Mouse (Mus musculus): ENCODE results near the gene Arvcf. TPM values are rescaled to one million over a fixed set of nuclear protein-coding genes. Genes with fewer than 3 reads are reported as not detected.

Gene Arvcf
- 2.8 TPM for polyA plus RNA-seq (2017; shearing (Covaris generic))

DNA sequence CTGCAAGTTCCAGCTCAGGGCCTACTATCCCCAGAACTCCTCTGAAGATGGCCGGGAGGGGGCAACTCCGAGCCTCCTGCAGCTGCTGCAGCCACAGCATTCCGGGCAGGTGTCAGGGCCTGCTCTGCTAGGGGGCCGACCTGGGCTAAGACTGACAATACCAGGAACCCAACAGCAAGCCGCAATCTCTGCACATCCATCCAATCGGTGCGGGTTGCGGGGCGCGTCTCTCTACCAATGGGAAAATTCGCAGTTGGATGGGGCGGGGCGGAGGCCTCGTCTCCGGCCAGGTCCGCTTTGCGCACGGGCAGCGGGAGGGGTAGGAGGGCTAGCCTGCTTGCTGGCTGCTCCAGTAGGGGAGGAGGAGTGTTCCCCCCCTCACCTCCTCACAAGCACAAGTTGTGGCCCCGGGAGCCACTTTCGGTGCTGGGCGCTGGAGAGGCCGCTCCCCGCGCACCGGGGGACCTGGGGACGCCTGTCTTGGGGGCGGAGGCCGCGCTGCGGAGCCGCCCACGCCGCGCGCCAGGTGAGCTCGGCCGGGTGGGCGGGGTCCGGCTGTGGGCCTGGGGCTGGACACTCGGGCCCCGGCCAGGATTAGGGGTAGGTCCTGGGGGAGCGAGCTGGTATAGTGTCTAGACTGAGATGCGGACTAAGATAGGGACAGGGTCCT, at the start of gene Arvcf, which contains the start of gene Tango2:
Arvcf (plus strand) TSS at position 252 of the 670 bp plus-strand sequence.
Tango2 (minus strand) TSS at position 173 of the 670 bp plus-strand sequence.

DNA sequence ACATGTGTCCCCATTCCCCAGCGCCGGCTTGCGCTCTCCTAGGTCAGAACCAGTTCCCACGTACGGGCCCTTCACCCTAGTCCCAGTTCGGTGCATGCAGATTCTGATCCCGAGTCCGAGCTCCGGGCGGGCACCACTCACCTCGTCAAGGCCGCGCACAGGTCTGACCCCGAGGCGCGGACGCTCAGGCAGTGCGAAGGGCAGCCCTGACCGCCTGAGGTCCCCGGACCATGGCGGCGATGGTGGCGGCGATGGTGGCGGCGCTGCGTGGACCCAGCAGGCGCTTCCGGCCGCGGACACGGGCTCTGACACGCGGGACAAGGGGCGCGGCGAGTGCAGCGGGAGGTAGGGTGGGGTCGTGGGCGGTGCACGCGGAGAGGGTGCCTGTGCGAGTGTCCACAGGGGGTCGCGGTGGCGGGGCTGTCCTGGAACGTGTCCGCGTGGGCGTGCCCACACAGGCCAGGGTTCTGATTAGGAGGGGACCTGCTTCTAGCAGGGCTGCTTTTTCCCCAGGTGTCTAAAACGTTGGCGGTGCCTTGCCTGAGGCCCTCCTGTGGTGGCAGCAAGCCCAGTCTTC, 78.3 kb downstream of the Arvcf start, which contains the start of gene Txnrd2:
Txnrd2 (plus strand) TSS at position 170 of the 577 bp plus-strand sequence.

DNA sequence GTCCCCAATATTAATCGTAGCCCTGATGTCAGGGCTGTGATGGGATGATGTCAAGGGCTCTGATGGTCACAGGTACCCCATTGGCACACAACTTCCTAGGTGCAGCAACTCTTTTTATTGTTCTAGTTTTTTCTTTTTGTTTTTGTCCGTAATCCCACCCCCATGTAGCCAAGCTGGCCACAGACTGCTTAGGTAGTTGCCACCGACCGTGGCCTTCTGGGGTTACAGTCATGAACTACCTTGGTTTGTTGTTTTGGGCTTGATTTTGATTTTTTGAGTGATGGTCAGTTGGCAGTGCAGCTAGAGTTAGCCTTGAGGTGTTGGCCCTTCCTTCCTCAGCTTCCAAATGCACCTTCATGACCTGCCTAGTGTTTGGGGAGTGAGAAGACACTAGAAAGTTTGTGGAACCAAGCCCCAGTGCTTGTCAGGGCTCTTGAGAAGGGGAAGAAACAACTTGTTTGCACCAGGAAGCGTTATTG, 78.9 kb downstream of the Arvcf start, which contains the start of gene Comt:
Comt (minus strand) TSS at position 51 of the 479 bp plus-strand sequence.

Other genes with a start within 250 kb of the Arvcf start
- not detected for gene Rtn4r, start 220.5 kb upstream of the Arvcf start, polyA plus RNA-seq (2017; shearing (Covaris generic))
- gene Ccdc188, start 130.3 kb upstream of the Arvcf start, polyA plus RNA-seq (2017; shearing (Covaris generic)), result not detected
- 9.2 TPM for gene Zdhhc8, start 113.0 kb upstream of the Arvcf start, polyA plus RNA-seq (2017; shearing (Covaris generic))
- gene Trmt2a, start 99.5 kb upstream of the Arvcf start, polyA plus RNA-seq (2017; shearing (Covaris generic)), result 88.0 TPM
- gene Ranbp1, start 99.5 kb upstream of the Arvcf start, polyA plus RNA-seq (2017; shearing (Covaris generic)), result 155 TPM
- gene Gm49776, start 89.9 kb upstream of the Arvcf start, polyA plus RNA-seq (2017; shearing (Covaris generic)), result not detected
- 8.3 TPM for gene Dgcr8, start 58.9 kb upstream of the Arvcf start, polyA plus RNA-seq (2017; shearing (Covaris generic))
- gene Tango2, start 79 bp upstream of the Arvcf start, polyA plus RNA-seq (2017; shearing (Covaris generic)), result 29.2 TPM
- gene Txnrd2, start 78.2 kb downstream of the Arvcf start, polyA plus RNA-seq (2017; shearing (Covaris generic)), result 25.2 TPM
- 22.3 TPM for gene Comt, start 78.7 kb downstream of the Arvcf start, polyA plus RNA-seq (2017; shearing (Covaris generic))
- gene Gnb1l, start 150.5 kb downstream of the Arvcf start, polyA plus RNA-seq (2017; shearing (Covaris generic)), result 12.2 TPM
- gene Rtl10, start 150.7 kb downstream of the Arvcf start, polyA plus RNA-seq (2017; shearing (Covaris generic)), result not detected
- gene Tbx1, start 242.5 kb downstream of the Arvcf start, polyA plus RNA-seq (2017; shearing (Covaris generic)), result not detected